Mouse (Mus musculus) stomach, postnatal 0 days (tissue): ENCODE results near the gene Zfp292.

ENCODE experiments used
- CTCF ChIP-seq: IDR thresholded peaks from 2 replicates; pipeline ENCODE4 v1.5.1; 2016; ENCODE audit warnings: antibody characterized with exemption, low read depth, mild to moderate bottlenecking, moderate library complexity
- EP300 ChIP-seq: optimal IDR thresholded peaks from 2 replicates; pipeline ENCODE3; 2016; ENCODE audit warnings: antibody characterized with exemption

DNA sequence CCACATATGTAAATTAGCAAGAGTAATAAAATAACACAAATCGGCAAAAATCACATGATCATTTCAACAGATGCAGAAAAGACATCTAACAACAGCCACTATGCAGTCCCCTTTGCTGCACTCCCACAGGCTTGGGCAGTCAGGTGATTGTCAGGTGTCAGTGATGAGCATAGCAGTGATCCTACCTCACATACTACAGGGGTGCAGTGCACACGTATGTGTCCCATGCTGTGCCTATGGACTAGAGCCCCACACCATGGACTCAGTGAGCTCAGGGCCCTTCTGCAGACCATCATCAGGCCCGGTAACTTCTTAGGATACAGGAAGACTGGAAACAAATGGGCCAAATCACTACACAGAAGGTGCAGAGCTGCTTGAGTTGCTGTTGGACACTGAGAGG lies 39.9 kb downstream of the Zfp292 start:
- TF ChIP-seq CTCF (no peak), EP300 (no peak)
